Mouse (Mus musculus) layer of hippocampus, postnatal 36 days (tissue): ENCODE measurements at regions not wholly inside any gene's neighbourhood (a gene's known extent, or its start where the extent isn't known, plus 50 kb on each side); places are given as distances from the start of the nearest gene placed in this dataset.

Experiments used
- DNase-seq, 2 experiments: peaks; one replicate each; pipeline ENCODE4 v3.0.0; 2022

- DNase-seq = no peak
Observed at GRCm38 (mm10) chr1:185089196-185089595, 89.8 kb upstream of the Mark1 start.

- no peak for DNase-seq
Observed at GRCm38 (mm10) chr1:185083191-185083590, 83.8 kb upstream of the Mark1 start.

GRCm38 (mm10) chr1:185080118-185080517 is 80.7 kb upstream of the Mark1 start:
- DNase-seq = no peak

GRCm38 (mm10) chr1:185079331-185079880 is 80.0 kb upstream of the Mark1 start:
- DNase-seq = no peak

GRCm38 (mm10) chr1:185074001-185074400 is 74.6 kb upstream of the Mark1 start:
- no peak for DNase-seq

- DNase-seq = no peak
Observed at GRCm38 (mm10) chr1:185072766-185073165, 73.4 kb upstream of the Mark1 start.

GRCm38 (mm10) chr1:185071566-185071965 is 72.2 kb upstream of the Mark1 start:
- no peak for DNase-seq

- DNase-seq = no peak
Observed at GRCm38 (mm10) chr1:185070853-185071149, 71.4 kb upstream of the Mark1 start.

GRCm38 (mm10) chr1:185070062-185070852 is 70.9 kb upstream of the Mark1 start:
- DNase-seq = peak; percentile 13 to 26

GRCm38 (mm10) chr1:185068136-185068535 is 68.8 kb upstream of the Mark1 start:
- DNase-seq = no peak

GRCm38 (mm10) chr1:185067661-185068060 is 68.3 kb upstream of the Mark1 start:
- DNase-seq = no peak

- DNase-seq = no peak
Observed at GRCm38 (mm10) chr1:185065056-185065455, 65.7 kb upstream of the Mark1 start.

GRCm38 (mm10) chr1:185062103-185062502 is 62.7 kb upstream of the Mark1 start:
- no peak for DNase-seq

GRCm38 (mm10) chr1:185057443-185057842 is 58.1 kb upstream of the Mark1 start:
- no peak for DNase-seq

GRCm38 (mm10) chr1:185052700-185053099 is 53.3 kb upstream of the Mark1 start:
- DNase-seq = no peak

- no peak for DNase-seq
Observed at GRCm38 (mm10) chr1:185049980-185050379, 50.6 kb upstream of the Mark1 start.
